Mouse (Mus musculus) layer of hippocampus, postnatal 25 days (tissue): ENCODE measurements around the gene Efcab10. TPM values are rescaled to one million over a fixed set of nuclear protein-coding genes. Genes with fewer than 3 reads are reported as not detected.

Experiments used
- DNase-seq, 2 experiments: peaks; one replicate each; pipeline ENCODE4 v3.0.0; 2022; ENCODE audit warnings: mixed read lengths in 2 of 2, low spot score in 1 of 2; ENCODE audit errors: extremely low spot score in 1 of 2
- total RNA-seq, 2 experiments: library from RNA; stranded (reverse); gene quantifications; 2 replicates each; pipeline ENCODE4 v1.2.3; 2021

The Efcab10 gene
- total RNA-seq = 1 to 10 TPM; 2.2 to 3.2 TPM

DNA sequence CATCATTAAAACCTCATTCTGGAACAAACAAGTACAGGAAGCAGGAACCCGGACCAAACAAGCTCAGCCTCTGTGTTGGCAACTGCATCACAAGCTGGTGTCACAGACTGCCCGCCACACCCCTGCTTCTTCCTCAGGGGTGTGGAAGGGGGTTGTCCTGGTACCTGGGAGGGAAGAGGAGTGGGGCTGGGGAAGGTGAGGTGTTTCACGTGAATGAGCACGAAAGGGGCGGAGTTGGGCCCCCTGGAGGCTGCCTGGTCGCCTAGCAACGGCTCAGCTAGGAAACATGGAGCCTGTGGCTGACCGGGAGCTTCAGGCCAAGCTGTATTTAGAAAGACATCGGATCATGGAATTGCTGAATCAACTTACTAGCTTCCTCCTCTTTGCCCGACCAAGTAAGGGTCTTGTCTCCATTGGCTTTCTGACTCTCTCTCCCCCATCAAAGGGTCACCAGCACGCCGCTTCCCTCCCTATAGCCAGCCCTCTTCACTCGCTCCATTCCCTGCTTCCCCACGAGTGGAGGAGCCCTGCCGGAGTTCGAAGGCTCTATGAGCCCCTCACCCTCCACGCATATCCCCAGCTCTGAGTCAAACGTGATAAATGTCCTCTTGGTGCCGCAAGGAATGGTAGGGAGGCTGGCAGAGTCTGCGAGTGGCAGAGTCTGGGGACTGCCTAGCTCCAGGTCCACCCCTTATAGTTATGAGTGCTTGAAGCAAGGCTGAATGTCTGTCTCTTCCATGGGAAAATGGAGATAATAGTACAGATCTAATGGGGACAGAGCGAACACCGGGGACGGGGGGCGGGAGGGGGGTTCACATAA is at the start of gene Efcab10:
Gene Efcab10 (plus strand): TSS at position 51 of the 820 bp plus-strand sequence.
- peak; percentile 38 to 48 for DNase-seq

DNA sequence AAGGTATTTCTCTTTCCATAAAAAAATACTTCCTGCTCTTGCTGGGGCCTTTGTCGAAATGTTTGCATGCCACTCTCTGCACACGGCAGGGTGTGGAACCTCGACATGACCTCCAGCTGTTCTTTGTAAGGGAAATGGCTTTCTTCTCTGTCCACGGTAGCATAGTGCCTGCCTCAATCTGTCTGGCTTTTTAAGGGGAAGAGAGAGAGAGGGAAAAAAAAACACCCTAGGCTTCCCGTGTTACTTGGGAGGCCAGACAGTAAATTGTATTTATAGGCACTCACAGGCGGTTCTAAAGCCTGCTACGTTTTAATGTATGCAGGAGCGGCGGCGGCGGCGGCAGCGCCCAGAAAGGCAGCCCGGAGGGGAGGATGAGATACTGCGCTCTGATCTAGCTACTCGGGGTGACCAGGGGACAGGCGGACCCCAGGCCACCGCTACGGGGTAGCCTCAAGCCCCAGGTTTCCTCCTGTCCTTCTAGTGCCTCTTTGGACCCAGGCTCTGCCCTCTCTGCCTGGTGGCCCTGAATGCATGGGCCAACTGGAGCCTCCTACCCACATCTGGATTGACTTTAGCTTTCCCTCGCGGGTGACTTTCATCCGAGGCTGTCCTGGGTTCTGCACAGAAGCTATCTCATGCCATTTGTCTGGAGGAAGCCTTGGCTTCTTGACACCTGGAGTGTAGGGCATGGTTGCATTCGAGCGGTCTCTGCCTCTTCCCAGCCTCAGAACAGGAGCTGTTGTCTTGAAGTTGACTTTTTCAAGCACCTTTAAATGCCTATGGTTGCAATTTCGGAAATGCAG is 49.5 kb upstream of the Efcab10 start:
- DNase-seq = no peak

- DNase-seq = no peak
These were observed 48.8 kb upstream of the Efcab10 start for GRCm38 (mm10) chr12:33345773-33346435.

GRCm38 (mm10) chr12:33352671-33353070 is 42.0 kb upstream of the Efcab10 start:
- DNase-seq = no peak

DNA sequence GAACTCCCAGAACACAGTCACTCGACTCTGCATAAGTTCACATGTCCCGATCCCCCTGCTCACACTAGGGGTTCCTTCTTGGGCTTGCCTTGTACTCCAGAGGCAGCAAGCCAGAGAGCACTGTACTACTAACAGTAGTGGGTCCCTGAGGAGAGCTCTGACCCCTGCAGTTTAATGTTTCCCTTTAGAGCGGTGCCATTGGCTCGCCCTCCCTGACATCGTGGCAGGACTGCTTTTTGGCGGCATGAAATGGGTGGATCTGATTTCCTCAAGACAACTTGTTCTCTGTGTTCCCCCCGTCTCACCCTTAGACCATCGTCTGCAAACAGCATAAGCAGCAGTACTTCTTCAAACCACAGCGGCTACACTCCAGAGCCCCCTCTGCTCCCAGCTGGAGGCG is 36.3 kb upstream of the Efcab10 start:
- no peak for DNase-seq

DNA sequence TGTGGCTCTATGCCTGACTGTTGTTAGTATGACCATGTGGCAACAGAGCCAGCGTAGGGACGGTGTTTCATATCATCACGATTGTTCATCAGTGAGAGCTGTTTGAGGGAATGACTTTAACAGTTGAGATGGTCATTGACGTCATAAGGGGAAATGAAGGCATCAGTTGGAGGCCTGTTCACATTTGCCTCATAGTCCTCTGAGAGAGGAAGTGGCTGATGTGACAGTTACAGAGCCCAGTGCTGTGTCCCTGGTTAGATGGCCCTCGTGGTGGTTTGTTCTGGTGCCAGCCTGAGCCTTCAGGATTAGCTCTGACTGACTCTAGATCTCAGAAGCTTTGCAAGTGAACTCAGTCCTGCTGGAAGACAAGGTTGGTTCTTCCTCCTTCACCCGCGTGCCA is 35.4 kb upstream of the Efcab10 start:
- no peak for DNase-seq

GRCm38 (mm10) chr12:33359878-33360482 is 34.7 kb upstream of the Efcab10 start:
- DNase-seq = no peak

DNA sequence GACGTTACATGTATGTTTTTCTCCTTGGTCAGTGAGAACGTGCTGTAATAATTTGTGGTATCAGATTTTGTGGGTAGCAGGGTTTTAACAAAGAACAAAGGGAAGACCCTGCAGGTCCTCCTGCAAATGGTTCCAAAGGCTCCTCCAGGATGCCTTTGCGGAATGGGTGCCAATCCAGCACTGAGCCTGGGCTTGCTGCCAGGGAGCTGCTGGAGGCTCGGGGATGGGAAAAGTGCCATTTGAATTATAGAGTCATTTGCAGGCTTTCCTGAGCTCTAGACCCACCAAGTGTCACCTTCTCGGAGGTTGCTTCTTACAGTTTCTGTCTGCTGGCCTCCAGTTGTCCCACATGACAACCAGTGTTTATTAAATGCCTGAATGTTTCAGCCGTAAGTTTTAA is 33.9 kb upstream of the Efcab10 start:
- peak; percentile 50 to 73 for DNase-seq

DNA sequence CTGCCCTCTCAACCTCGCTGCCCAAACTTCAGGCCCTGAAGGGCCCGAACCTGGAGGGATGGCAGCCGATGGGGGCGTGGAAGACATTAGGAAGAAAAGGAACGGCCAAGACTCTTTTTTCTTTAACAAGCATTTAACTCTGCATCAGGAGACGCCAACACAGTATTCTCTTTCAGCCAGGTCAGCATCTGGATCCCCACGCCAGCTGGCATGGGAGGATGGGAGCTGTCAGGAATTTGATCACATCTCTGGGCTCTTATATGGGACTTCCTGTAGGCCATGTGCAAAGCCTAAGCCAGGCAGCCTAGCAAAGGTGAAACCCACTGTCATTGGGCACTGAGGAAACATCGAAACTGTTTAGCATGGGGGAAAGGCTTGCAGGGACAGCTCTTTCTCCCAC is 30.1 kb upstream of the Efcab10 start:
- DNase-seq = no peak

DNA sequence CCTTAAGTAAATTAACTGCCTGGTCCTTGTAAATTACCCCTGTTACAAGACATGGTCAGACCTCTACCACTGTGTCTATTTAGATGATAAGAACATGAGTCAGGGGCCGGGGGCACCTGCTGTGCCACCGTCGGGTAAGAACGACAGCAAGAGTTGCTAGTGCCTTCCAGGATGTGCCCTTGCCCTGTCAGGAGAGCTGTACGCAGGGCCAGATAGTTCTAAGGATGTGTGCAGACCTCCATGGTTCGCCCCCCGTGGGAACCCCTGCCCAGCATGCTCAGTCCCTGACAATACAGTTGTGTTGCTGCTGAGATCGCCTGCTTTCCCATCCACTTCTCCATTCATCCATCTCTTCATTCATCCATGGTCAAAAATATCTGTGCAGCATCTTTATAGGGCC is 29.5 kb upstream of the Efcab10 start:
- DNase-seq = no peak

- DNase-seq = no peak
These were observed 25.1 kb upstream of the Efcab10 start for GRCm38 (mm10) chr12:33369555-33369954.

GRCm38 (mm10) chr12:33379624-33380445 is 14.8 kb upstream of the Efcab10 start:
- peak; percentile 71 to 82 for DNase-seq

DNA sequence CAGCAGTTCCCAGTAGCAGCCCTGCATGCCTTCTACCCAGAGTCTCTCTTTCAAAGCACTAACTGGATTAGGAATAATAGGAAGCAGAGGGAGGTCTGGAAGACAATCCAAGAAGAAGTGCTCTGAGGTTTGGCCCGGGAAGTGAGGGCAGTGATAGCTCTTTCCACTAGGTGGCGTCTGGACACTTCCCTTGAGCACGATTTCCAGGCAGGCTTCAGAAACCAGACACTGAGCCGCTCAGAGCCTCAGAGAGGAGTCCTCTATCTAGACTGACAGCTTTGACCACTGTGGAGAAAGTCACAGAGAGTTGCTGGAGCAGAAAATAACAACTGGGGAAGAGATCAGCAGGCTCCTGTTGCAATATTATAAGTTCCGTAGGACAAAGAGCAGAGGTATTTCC is 5.8 kb upstream of the Efcab10 start:
- peak; percentile 57 to 71 for DNase-seq

DNA sequence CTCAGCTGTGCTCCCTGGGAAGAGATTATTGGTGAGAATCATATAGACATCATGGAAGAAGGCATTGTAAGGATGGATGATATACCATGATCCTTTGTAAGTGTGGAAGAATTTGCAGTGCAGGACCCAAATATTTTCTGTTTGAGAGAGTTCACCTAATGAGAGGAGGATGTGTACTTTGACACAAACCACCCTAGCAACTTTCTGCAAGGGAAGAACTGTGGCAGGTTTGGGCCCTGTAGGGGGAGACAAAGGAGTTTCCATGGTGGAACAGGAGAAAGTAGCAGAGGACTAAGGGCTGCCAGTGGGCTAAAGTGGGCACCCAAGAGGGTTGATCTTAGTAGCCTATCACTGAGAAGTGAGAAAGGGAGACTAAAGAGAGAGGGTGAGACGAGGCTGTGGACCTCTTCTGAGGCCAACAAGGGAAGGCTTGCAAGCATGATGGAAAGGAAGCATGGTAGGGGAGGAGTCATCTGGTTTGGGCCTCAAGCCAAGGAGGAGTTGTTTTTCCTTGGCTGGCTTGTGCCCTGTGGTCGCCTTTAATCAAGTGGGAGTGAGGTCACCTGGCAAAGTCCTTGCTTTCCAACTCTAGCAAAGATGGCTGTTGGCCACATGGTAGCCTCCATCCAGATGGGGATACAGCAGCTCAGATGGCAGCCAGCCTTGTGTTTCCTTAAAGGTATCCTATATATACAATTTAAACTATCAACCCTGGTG is 3.7 kb upstream of the Efcab10 start:
- no peak for DNase-seq

GRCm38 (mm10) chr12:33403265-33403693 is 8.6 kb downstream of the Efcab10 start:
- no peak for DNase-seq

- no peak for DNase-seq
These were observed 10.3 kb downstream of the Efcab10 start for GRCm38 (mm10) chr12:33404996-33405395.

DNA sequence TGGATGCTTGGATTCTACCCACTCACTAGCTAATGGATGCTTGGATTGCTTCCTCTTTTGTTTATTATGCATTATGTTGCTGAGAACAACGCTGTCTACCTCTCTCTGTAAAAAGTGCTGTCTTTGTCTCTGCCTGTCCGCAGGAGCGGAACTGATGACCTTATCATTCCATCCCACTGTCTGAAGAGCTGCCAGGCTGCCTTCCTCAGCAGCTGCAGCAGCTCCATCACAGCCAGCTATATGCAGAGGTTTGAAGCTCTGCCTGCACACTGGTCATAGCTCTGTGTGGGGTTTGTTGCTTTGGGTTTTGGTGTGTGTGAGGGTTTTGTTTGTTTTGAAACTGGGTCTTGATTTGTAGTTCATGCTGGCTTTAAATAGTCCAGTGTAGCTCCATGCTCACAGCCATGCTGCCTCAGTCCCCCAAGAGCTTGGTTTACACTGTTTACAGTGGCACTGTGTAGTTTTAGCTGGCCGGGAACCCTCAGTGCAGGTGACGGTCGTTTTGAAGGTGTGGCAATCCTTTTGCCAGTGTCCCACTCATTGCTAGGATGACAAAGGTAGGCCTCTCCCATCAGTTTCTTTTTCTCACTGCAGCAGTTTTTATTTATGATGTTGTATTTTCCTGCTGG is 10.9 kb downstream of the Efcab10 start:
- DNase-seq = no peak

- DNase-seq = no peak
These were observed 17.0 kb downstream of the Efcab10 start for GRCm38 (mm10) chr12:33411580-33412151.
